Mouse (Mus musculus) small intestine, adult 2 months (tissue): ENCODE measurements around the gene Btbd35f1.
"Not testable (repeated sequence)": the region's sequence is repeated elsewhere in the genome, so short reads cannot be mapped to it uniquely, and the experiment has no call there.

ENCODE experiments used
- CTCF ChIP-seq: fragments of 200-500 bp; IDR thresholded peaks from 2 replicates; pipeline ENCODE4 v1.5.1; 2012; ENCODE audit warnings: low read depth, mild to moderate bottlenecking, control low read depth, inconsistent platforms, low read length, moderate library complexity, mixed read lengths; ENCODE audit not compliant: insufficient replicate concordance, insufficient read length; ENCODE audit errors: extremely low read depth
- POLR2A ChIP-seq: fragments of 200-500 bp; IDR thresholded peaks from 2 replicates; pipeline ENCODE4 v1.6.1; 2012; ENCODE audit warnings: low read depth, mild to moderate bottlenecking, control low read depth, inconsistent platforms, low read length, moderate library complexity

DNA sequence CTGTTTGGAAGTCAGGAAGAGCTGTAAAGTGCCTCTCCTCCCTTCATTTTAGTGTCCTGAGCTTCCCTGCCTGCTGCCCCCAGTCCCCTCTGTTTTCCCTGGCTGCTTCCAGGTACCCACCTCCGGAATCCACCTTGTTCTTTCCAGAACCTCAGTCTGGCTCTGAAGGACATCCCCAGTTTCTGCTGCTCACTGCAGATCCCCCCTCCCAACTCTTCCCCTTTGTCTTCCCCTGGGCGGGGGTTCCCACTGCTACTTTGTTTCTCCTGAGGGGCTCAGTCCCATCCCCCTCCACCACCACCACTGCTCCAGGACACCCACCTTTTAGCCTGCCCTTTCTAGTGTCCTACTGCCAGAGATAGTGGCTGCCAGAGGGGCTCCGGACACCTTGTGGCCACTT, 41.6 kb downstream of the Btbd35f1 start:
- TF ChIP-seq CTCF, POLR2A: not testable (repeated sequence)
